Mouse (Mus musculus) G1E (cell line): ENCODE measurements at regions not wholly inside any gene's neighbourhood (a gene's known extent, or its start where the extent isn't known, plus 50 kb on each side); places are given as distances from the start of the nearest gene placed in this dataset.

Source experiments
- ATAC-seq: 2 replicates; pipeline ENCODE4 v1.8.0; 2016; ENCODE audit warnings: mild to moderate bottlenecking; ENCODE audit not compliant: insufficient number of reproducible peaks, poor library complexity, low FRiP score, severe bottlenecking; ENCODE audit errors: extremely low read depth
- DNase-seq: peaks from one replicate; pipeline ENCODE4 v3.0.0; 2012; ENCODE audit warnings: low spot score
- H3K27me3 ChIP-seq: 2 replicates; pipeline ENCODE4 v1.6.1; 2012; ENCODE audit warnings: mild to moderate bottlenecking, low read length, inconsistent platforms; ENCODE audit not compliant: insufficient read depth
- H3K36me3 ChIP-seq: replicated peaks from 2 replicates; pipeline ENCODE3; 2012; ENCODE audit warnings: mild to moderate bottlenecking, inconsistent platforms
- H3K4me1 ChIP-seq: 2 replicates; pipeline ENCODE4 v1.6.1; 2012; ENCODE audit warnings: low read depth, low read length, inconsistent platforms, mixed read lengths; ENCODE audit not compliant: insufficient read depth
- H3K4me3 ChIP-seq: 2 replicates; pipeline ENCODE4 v1.5.1; 2012; ENCODE audit warnings: low read depth, mild to moderate bottlenecking, inconsistent platforms, low read length, moderate library complexity, mixed read lengths
- H3K9me3 ChIP-seq: replicated peaks from 2 replicates; pipeline ENCODE4 v1.6.1; 2012; ENCODE audit warnings: inconsistent platforms
- CTCF ChIP-seq: IDR thresholded peaks from 2 replicates; pipeline ENCODE4 v1.5.1; 2012; ENCODE audit warnings: low read depth, low read length, inconsistent platforms, mixed read lengths
- GATA1 ChIP-seq: IDR thresholded peaks from 2 replicates; pipeline ENCODE4 v1.6.1; 2012; ENCODE audit warnings: borderline replicate concordance, low read length, inconsistent platforms, mixed read lengths
- GATA2 ChIP-seq: IDR thresholded peaks from 2 replicates; pipeline ENCODE4 v1.6.1; 2012; ENCODE audit warnings: low read depth, low read length, inconsistent platforms, borderline replicate concordance
- POLR2AphosphoS5 ChIP-seq: IDR thresholded peaks from 2 replicates; pipeline ENCODE4 v1.6.1; 2012; ENCODE audit warnings: low read depth, low read length, inconsistent platforms; ENCODE audit not compliant: insufficient replicate concordance
- TAL1 ChIP-seq: conservative IDR thresholded peaks from 2 replicates; pipeline ENCODE4 v1.6.1; 2012; ENCODE audit warnings: low read depth, low read length, inconsistent platforms, mixed read lengths

DNA sequence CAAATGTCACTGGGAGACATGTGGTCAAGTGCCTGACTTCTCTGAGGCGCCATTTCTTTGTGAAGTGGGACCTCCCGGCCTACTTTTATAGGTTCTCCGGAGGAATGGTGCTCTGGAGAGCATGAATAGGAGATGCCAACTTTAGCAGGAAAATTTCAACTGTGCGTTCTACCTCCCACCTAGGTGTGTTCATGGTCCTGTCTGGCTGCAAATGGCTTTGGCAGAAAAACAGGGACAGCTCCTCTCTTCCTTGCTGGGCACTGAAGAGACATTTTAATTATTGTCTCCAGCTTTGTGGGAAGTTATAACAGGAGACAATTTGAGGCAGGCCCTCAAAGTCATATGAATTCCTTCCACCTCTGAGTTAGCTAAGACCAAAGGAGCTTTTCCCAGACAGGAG, 190.6 kb upstream of the Sfrp2 start:
- ATAC-seq (no peak), DNase-seq (no peak)
- Histone ChIP-seq H3K36me3 (no peaks in the 10 kb centered on the region), H3K27me3 (no peaks in the 10 kb centered on the region), H3K4me1 (no peaks in the 10 kb centered on the region), H3K9me3 (no peaks in the 10 kb centered on the region; the same call in 1 of the 2 replicates), H3K4me3 (no peak overlapping the region)
- no peak for TF ChIP-seq TAL1
- no peak for TF ChIP-seq POLR2AphosphoS5
- TF ChIP-seq GATA2: no peak
- no peak for TF ChIP-seq CTCF
- TF ChIP-seq GATA1: no peak

DNA sequence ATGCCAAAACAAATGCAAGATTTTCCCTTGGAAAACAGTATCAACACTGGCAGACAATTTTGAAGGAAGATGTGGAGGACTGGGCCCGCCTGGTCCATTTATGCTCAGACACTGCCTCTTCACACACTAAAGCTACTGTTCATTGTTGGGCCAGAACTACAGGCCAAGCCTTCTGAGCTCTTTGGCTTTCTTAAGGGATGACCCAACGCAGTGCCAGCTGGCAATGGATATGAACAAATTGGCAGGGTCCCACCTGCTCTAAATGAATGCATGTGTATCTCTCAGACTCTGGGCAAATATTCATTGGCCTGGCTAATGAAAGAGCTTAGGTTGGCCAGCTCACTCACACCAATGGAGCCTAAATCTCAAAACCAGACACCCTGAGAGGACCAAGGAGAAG, 190.0 kb upstream of the Sfrp2 start:
- TF ChIP-seq GATA2: no peak
- TF ChIP-seq CTCF: no peak
- no peak for TF ChIP-seq TAL1
- TF ChIP-seq GATA1: no peak
- TF ChIP-seq POLR2AphosphoS5: no peak
- no peaks in the 10 kb centered on the region for H3K4me1 ChIP-seq
- no peaks in the 10 kb centered on the region for H3K36me3 ChIP-seq
- no peak overlapping the region for H3K4me3 ChIP-seq
- H3K9me3 ChIP-seq: no peaks in the 10 kb centered on the region; the same call in 1 of the 2 replicates
- no peak for ATAC-seq
- no peak for DNase-seq
- no peaks in the 10 kb centered on the region for H3K27me3 ChIP-seq

DNA sequence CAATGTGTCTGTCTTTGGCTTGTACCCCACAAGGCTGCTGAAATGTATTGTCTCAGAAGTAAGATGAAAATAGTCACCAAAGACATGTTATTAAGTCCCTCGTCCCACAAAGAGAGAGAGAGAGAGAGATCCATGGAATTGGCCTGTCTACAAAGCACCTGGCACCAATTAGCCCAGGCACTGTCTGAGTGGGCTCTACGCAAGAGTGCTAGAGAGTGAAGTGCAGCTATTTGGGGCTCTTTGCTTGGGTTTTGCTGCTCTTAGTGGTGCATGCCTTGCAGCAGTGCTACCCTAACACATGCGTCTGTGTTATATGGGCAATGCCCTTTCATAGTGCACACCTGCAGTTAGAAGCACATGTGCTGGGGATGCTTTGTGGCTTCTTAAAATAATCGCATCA, 185.4 kb upstream of the Sfrp2 start:
- H3K4me1 ChIP-seq: no peaks in the 10 kb centered on the region
- TF ChIP-seq CTCF: no peak
- no peak for TF ChIP-seq GATA2
- no peak for TF ChIP-seq POLR2AphosphoS5
- no peak for TF ChIP-seq GATA1
- no peak for TF ChIP-seq TAL1
- no peaks in the 10 kb centered on the region for H3K9me3 ChIP-seq
- H3K4me3 ChIP-seq: no peak overlapping the region
- H3K36me3 ChIP-seq: no peaks in the 10 kb centered on the region
- DNase-seq (no peak), ATAC-seq (no peak)
- no peaks in the 10 kb centered on the region for H3K27me3 ChIP-seq

DNA sequence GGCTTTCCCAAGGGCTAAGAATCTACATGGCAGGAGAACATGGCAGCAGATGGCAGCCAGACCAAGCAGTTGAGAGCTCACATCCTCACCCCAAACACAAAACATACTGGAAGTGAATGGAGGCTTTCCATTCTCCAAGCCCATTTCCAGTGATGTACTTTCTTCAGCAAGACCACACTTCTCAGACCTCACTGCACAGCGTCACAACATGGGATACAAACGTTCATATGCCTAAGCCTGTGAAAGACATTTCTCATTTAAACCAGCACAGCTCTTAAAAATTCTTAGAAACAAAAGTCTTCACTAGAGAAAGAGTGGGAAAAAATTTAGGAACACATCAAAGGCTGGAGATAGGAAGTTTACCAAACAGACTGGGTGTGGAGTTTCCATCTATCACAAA, 183.9 kb upstream of the Sfrp2 start:
- TF ChIP-seq POLR2AphosphoS5 (no peak), GATA2 (no peak), GATA1 (no peak), TAL1 (no peak), CTCF (no peak)
- ATAC-seq: no peak

DNA sequence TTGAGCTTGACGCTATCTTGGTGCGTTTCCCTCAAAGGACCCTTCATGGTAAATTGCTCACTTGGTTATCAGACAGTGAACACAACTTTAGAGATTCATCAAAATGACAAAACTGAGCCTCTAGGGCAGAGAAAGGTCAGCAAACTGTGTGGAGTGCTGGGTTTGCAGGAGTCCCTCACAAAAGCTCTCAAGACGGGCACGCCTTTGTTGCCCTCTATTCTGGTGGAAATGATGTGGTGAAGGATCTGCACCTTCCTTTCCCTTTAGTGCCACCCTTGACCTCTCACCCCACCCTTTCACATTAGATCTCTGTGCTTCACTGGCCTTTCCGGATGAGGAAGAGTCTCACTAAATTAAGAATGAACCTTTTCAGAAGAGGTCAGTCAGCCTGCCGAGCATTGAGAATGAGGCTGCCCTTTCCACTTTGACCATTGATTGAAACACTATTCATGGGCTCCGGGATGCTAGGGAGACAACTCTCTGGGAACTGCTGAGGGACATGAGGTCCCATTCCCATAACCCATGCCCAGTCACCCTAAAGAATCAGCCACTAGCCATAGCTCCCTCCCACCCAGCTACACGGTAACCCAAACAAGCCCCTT, 182.9 kb upstream of the Sfrp2 start:
- Histone ChIP-seq H3K9me3 (no peaks in the 10 kb centered on the region), H3K4me3 (no peak overlapping the region), H3K36me3 (no peaks in the 10 kb centered on the region), H3K4me1 (no peaks in the 10 kb centered on the region), H3K27me3 (no peaks in the 10 kb centered on the region)
- TF ChIP-seq GATA2 (no peak), GATA1 (no peak), CTCF (no peak), POLR2AphosphoS5 (no peak), TAL1 (no peak)
- DNase-seq (no peak), ATAC-seq (no peak)

More for the DNA sequence above, 183.9 kb upstream of the Sfrp2 start:
- DNase-seq: no peak
- Histone ChIP-seq H3K27me3 (no peaks in the 10 kb centered on the region), H3K4me1 (no peaks in the 10 kb centered on the region), H3K4me3 (no peak overlapping the region), H3K9me3 (no peaks in the 10 kb centered on the region), H3K36me3 (no peaks in the 10 kb centered on the region)

DNA sequence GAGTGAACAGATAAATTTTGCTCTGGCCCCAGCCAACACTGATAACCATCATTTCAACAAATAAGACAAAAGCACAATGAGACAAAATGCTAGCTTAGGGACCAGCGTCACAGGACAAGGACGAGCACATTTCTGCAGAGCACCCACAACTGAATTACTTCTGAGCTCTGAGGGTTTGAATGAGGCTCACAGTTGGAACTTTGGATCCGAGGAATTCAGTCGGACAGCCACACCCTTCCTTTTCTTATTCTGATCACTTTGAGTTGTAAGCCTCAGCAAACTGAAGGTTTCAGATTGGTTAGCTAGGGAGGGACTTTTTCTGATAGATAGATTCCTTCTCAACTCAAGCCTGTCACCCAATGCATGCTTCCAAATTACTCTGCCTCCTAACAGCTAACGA, 180.0 kb upstream of the Sfrp2 start:
- ATAC-seq (no peak), DNase-seq (no peak)
- Histone ChIP-seq H3K9me3 (no peaks in the 10 kb centered on the region), H3K4me1 (no peaks in the 10 kb centered on the region), H3K4me3 (no peak overlapping the region), H3K36me3 (no peaks in the 10 kb centered on the region), H3K27me3 (no peaks in the 10 kb centered on the region)
- no peak for TF ChIP-seq CTCF
- no peak for TF ChIP-seq POLR2AphosphoS5
- no peak for TF ChIP-seq TAL1
- no peak for TF ChIP-seq GATA2
- no peak for TF ChIP-seq GATA1

DNA sequence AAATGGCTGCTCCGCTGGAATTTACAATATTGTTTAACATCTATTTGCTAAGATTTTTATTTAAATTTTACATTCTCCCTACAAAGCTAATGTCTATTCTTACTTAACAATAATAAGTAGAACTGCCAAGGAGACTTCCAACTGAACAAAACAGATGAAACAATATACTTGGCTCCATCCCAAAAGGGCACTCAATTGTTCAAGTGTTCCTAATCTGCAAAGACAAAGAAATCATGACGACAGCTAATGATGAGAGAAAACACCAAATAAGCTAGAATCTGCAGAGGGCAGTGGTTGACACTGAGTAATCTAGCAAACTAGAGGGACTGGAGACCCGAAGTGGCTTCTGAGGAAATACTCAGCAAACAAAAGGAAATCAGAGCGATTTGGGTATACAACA, 179.6 kb upstream of the Sfrp2 start:
- Histone ChIP-seq H3K27me3 (no peaks in the 10 kb centered on the region), H3K36me3 (no peaks in the 10 kb centered on the region), H3K4me1 (no peaks in the 10 kb centered on the region), H3K4me3 (no peak overlapping the region), H3K9me3 (no peaks in the 10 kb centered on the region)
- DNase-seq (no peak), ATAC-seq (no peak)
- TF ChIP-seq POLR2AphosphoS5 (no peak), GATA1 (no peak), GATA2 (no peak), CTCF (no peak), TAL1 (no peak)
